Mouse (Mus musculus) forebrain, postnatal 0 days (tissue): ENCODE measurements around the gene Trappc3l. TPM values are rescaled to one million over a fixed set of nuclear protein-coding genes. Genes with fewer than 3 reads are reported as not detected.
"Not testable (repeated sequence)": the region's sequence is repeated elsewhere in the genome, so short reads cannot be mapped to it uniquely, and the experiment has no call there.

ENCODE experiments used
- ATAC-seq: fragments of 200-750 bp; cut with Nextera tagmentation; 2 replicates; pipeline ENCODE4 v1.8.0; 2017; ENCODE audit warnings: mild to moderate bottlenecking, moderate library complexity
- DNase-seq: peaks from one replicate; pipeline ENCODE4 v3.0.0-alpha.2; 2015
- H3K27ac ChIP-seq: fragments of 300-500 bp; sonication (generic); 2 replicates; pipeline ENCODE4 v1.5.1; 2014; ENCODE audit warnings: low read depth, mild to moderate bottlenecking, antibody characterized with exemption, low read length, moderate library complexity, mixed read lengths
- H3K27me3 ChIP-seq: fragments of 300-500 bp; sonication (generic); 2 replicates; pipeline ENCODE4 v1.6.1; 2014; ENCODE audit warnings: mild to moderate bottlenecking, low read length, mixed read lengths; ENCODE audit not compliant: insufficient read depth
- H3K36me3 ChIP-seq: fragments of 300-500 bp; sonication (generic); 2 replicates; pipeline ENCODE4 v1.6.1; 2014; ENCODE audit warnings: mild to moderate bottlenecking, moderate library complexity; ENCODE audit not compliant: insufficient read depth
- H3K4me1 ChIP-seq: fragments of 300-500 bp; sonication (generic); 2 replicates; pipeline ENCODE4 v1.6.1; 2014; ENCODE audit warnings: antibody characterized with exemption; ENCODE audit not compliant: insufficient read depth
- H3K4me2 ChIP-seq: fragments of 300-500 bp; sonication (generic); 2 replicates; pipeline ENCODE4 v1.6.1; 2014; ENCODE audit warnings: low read depth, mild to moderate bottlenecking, moderate library complexity
- H3K4me3 ChIP-seq: fragments of 300-500 bp; sonication (generic); 2 replicates; pipeline ENCODE4 v1.5.1; 2014; ENCODE audit warnings: low read depth, low read length, mixed read lengths
- H3K9ac ChIP-seq: fragments of 300-500 bp; sonication (generic); 2 replicates; pipeline ENCODE4 v1.6.1; 2014; ENCODE audit warnings: mild to moderate bottlenecking
- H3K9me3 ChIP-seq: fragments of 300-500 bp; sonication (generic); 2 replicates; pipeline ENCODE4 v1.6.1; 2016; ENCODE audit warnings: low read length
- CTCF ChIP-seq: sonication (generic); IDR thresholded peaks from 2 replicates; pipeline ENCODE4 v1.5.1; 2016; ENCODE audit warnings: antibody characterized with exemption, control low read depth, low read depth
- WGBS: fragments of 180-500 bp; shearing (Covaris S2); extraction: QIAGEN DNeasy Blood & Tissue Kit; methylation state at CpG from one replicate; pipeline ENCODE4 v1.1.7; 2014; 5-methylcytosine and 5-hydroxymethylcytosine counted together
- polyA plus RNA-seq: library from polyadenylated mRNA; unstranded; fragments of >200 nt; fragmentation: Nextera tagmentation; extraction: Ambion mirVana; gene quantifications from 2 replicates; pipeline ENCODE4 v1.2.1, GENCODE M21; 2015
- total RNA-seq: library from RNA; depleted of rRNA; stranded (reverse); fragments of >200 nt; gene quantifications from 2 replicates; pipeline ENCODE4 v1.2.3, GENCODE M21; 2014; rRNA removed

The Trappc3l gene
- total RNA-seq (0.76 TPM in 1 of 2 replicates, not detected in the other), polyA plus RNA-seq (0.39 TPM in 1 of 2 replicates, not detected in the other)

- H3K4me1 ChIP-seq: no peaks in the 10 kb centered on the region
- H3K27me3 ChIP-seq: no peaks in the 10 kb centered on the region
- 37% methylated on average over 3 of the region's 3 CpGs for WGBS
- no peaks in the 10 kb centered on the region for H3K36me3 ChIP-seq
- TF ChIP-seq CTCF: no peak
- H3K4me2 ChIP-seq: no peak within 1 kb of the TSS
- H3K4me3 ChIP-seq: no peak within 1 kb of the TSS
- no peak within 1 kb of the TSS for H3K9ac ChIP-seq
- peak; percentile 11 for DNase-seq
- H3K9me3 ChIP-seq: no peaks in the 10 kb centered on the region
- peak; percentile 26; the same call in 1 of the 2 replicates for ATAC-seq
- no peak within 1 kb of the TSS for H3K27ac ChIP-seq
Observed at GRCm38 (mm10) chr10:34037401-34037800, at the start of gene Trappc3l. TSS of gene Trappc3l (plus strand) at chr10:34037597.

- H3K27me3 ChIP-seq, H3K9me3 ChIP-seq, H3K4me3 ChIP-seq, H3K4me2 ChIP-seq, H3K9ac ChIP-seq, H3K27ac ChIP-seq, DNase-seq, H3K4me1 ChIP-seq, ATAC-seq: not testable (repeated sequence)
- WGBS: 92% methylated on average over 6 of the region's 8 CpGs
- peaks cover 76% of the 10 kb centered on the region for H3K36me3 ChIP-seq
Observed at GRCm38 (mm10) chr10:33996686-33997085, 40.7 kb upstream of the Trappc3l start.

DNA sequence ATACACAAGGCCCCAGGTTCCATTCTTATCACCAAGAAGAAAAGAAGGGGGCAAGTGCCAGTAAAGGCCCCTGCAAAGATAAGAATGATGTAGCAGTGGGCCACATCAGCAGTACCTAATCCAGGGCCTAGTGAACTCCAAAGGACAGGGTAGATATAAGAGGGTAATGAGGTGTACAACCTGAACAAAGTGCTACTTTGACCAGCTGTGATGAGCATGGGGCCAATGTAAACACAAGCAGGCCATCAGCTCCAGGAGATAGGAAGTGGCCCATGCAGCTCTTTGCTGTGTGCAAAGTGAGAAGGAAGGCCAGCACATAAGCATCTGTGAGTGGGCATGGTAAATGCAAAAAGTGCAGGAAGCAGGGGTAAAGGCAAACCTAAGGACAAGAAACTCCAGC is 39.0 kb upstream of the Trappc3l start:
- DNase-seq (no peak), ATAC-seq (no peak)
- no peaks in the 10 kb centered on the region for H3K4me1 ChIP-seq
- H3K27ac ChIP-seq: no peak overlapping the region
- TF ChIP-seq CTCF: no peak
- H3K36me3 ChIP-seq: peaks cover 64% of the 10 kb centered on the region
- H3K9me3 ChIP-seq: no peaks in the 10 kb centered on the region
- H3K4me3 ChIP-seq: no peak overlapping the region
- no peaks in the 10 kb centered on the region for H3K27me3 ChIP-seq
- H3K4me2 ChIP-seq: no peak overlapping the region
- H3K9ac ChIP-seq: no peak overlapping the region

DNA sequence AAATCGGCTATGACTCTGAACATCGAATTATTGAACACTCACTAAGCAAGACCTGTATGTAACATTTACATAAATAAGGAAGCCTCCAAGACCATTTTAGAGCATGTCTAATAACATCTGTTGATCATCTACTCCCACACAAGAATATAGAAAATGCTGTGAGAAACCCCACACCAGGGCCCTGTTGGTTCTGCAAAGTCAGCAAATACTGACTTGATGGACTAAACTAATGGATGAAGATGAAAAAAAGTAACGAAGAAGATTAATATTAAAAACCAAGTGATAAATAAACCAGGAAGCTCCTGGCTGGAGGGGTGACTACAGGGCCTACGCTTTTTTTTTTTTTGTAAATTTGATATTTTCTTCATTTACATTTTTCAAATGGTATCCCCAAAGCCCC is 24.8 kb upstream of the Trappc3l start:
- Histone ChIP-seq H3K4me2 (no peak overlapping the region), H3K27ac (no peak overlapping the region), H3K4me1 (no peaks in the 10 kb centered on the region), H3K36me3 (peaks cover 13% of the 10 kb centered on the region), H3K4me3 (no peak overlapping the region), H3K9me3 (no peaks in the 10 kb centered on the region), H3K9ac (no peak overlapping the region), H3K27me3 (no peaks in the 10 kb centered on the region)
- WGBS: 95% methylated on average over 4 of the region's 4 CpGs
- ATAC-seq (no peak), DNase-seq (no peak)
- TF ChIP-seq CTCF: no peak

DNA sequence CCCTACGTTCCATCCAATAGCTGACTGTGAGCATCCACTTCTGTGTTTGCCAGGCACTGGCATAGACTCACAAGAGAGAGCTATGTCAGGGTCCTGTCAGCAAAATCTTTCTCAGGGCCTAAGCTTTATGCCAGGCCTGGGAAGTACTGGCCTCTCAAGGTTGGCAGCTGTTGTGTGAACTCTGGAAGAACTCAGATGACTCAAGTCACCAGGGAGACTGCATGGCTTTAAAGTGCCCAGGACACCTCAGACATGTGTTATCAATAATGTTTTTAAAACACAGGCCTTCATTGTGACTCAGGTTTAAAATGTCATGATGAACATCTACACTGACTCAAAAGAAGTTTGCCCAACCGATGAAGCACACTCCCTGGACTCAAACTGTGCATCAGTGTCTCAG is 24.2 kb upstream of the Trappc3l start:
- 91% methylated on average over 2 of the region's 2 CpGs for WGBS
- Histone ChIP-seq H3K36me3 (peaks cover 10% of the 10 kb centered on the region; the same call in 1 of the 2 replicates), H3K9me3 (no peaks in the 10 kb centered on the region), H3K27me3 (no peaks in the 10 kb centered on the region), H3K27ac (no peak overlapping the region), H3K9ac (no peak overlapping the region), H3K4me3 (no peak overlapping the region), H3K4me2 (no peak overlapping the region), H3K4me1 (peaks cover 3% of the 10 kb centered on the region; the same call in 1 of the 2 replicates)
- no peak for ATAC-seq
- no peak for DNase-seq
- TF ChIP-seq CTCF: no peak

GRCm38 (mm10) chr10:34018746-34019301 is 18.6 kb upstream of the Trappc3l start:
- Histone ChIP-seq H3K4me3 (peak overlapping the region; percentile 66), H3K4me1 (peaks cover 12% of the 10 kb centered on the region; the same call in 1 of the 2 replicates), H3K36me3 (no peaks in the 10 kb centered on the region), H3K27ac (peak overlapping the region; percentile 90), H3K9ac (peak overlapping the region; percentile 77), H3K4me2 (peak overlapping the region; percentile 68), H3K27me3 (no peaks in the 10 kb centered on the region), H3K9me3 (no peaks in the 10 kb centered on the region)
- TF ChIP-seq CTCF: no peak
- WGBS: under 1% methylated on average over 21 of the region's 21 CpGs
- DNase-seq: peak; percentile 66
- ATAC-seq: no peak; the same call in 1 of the 2 replicates

DNA sequence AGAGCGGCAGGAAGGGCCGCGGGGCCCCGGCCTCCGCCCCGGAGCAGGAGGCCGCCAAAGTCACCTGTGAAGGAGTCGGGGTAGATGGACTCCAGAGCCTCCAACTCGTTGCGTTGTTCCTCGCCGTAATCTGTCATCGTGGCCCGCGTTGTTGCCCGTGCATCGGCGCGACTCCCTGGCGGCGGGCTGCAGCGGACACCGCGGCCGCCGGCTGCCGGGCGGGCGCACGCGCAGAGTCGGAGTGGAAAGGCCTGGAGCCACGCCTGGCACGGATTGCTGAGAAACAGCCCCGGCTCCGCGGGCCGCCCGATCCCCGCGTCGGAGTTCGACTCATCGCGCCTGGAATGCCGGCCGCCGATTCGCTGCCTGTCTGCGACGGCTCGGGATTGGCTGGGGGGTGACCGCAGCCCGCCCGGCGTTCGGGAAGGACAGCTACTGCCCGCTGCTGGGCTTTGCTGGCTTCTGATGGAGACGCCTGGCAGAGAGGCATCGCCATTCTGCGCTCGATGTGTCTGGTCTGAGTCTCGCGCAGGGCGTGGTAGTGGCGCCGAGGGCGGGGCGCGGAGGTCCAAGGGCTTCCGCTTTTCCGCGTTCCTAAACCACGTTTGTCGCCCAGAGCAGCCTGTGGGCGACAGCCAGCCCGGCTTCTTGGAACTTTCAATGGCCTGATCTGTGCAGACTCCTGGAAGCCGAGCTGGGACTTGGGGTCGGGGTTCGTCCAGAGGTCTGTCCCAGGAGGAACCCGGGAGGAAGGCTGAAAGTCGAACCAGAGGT is 17.9 kb upstream of the Trappc3l start, which contains the start of gene Rwdd1:
Rwdd1 (minus strand) TSS at position 323 of the 774 bp plus-strand sequence.
- Histone ChIP-seq H3K9ac (peak within 1 kb of the TSS; percentile 77), H3K27ac (peak within 1 kb of the TSS; percentile 90), H3K36me3 (no peaks in the 10 kb centered on the region), H3K9me3 (no peaks in the 10 kb centered on the region), H3K4me2 (peak within 1 kb of the TSS; percentile 68), H3K4me3 (peak within 1 kb of the TSS; percentile 66), H3K4me1 (peaks cover 12% of the 10 kb centered on the region; the same call in 1 of the 2 replicates), H3K27me3 (no peaks in the 10 kb centered on the region)
- DNase-seq (peak; percentile 98), ATAC-seq (peak; percentile 99)
- TF ChIP-seq CTCF: peak; percentile 49
- 2% methylated on average over 77 of the region's 82 CpGs for WGBS
